Mouse (Mus musculus) brown adipose tissue, adult 24 weeks (tissue): ENCODE results near the gene Mpdu1. TPM values are rescaled to one million over a fixed set of nuclear protein-coding genes. Genes with fewer than 3 reads are reported as not detected.

ENCODE experiments used
- H3K27ac ChIP-seq: fragments of 200-500 bp; replicated peaks from 2 replicates; pipeline ENCODE4 v1.5.1; 2012; ENCODE audit warnings: low read depth, mild to moderate bottlenecking, low read length
- H3K4me1 ChIP-seq: fragments of 200-500 bp; 2 replicates; pipeline ENCODE4 v1.6.1; 2012; ENCODE audit warnings: low read length, mixed read lengths; ENCODE audit not compliant: control insufficient read depth, insufficient read depth, insufficient read length
- H3K4me3 ChIP-seq: fragments of 200-500 bp; 2 replicates; pipeline ENCODE4 v1.5.1; 2012; ENCODE audit warnings: low read depth, mild to moderate bottlenecking, low read length, moderate library complexity; ENCODE audit not compliant: insufficient read depth
- polyA plus RNA-seq: library from polyadenylated mRNA; stranded (reverse); fragments of >200 nt; gene quantifications from 2 replicates; pipeline ENCODE4 v1.2.4, GENCODE M21; 2012; ENCODE audit not compliant: missing spikeins, insufficient read depth, insufficient read length

The Mpdu1 gene
- polyA plus RNA-seq, 1 experiment = 102 TPM

GRCm38 (mm10) chr11:69682209-69682839 lies 19.9 kb upstream of the Mpdu1 start:
- peaks cover 8% of the 10 kb centered on the region for H3K4me1 ChIP-seq
- peak overlapping the region; percentile 64 for H3K27ac ChIP-seq

GRCm38 (mm10) chr11:69681314-69682208 lies 19.1 kb upstream of the Mpdu1 start, which contains the start of gene Senp3:
Gene Senp3 (minus strand): TSS chr11:69682084.
- H3K4me3 ChIP-seq = peak within 1 kb of the TSS; percentile 77
- peak within 1 kb of the TSS; percentile 64 for H3K27ac ChIP-seq
- peaks cover 8% of the 10 kb centered on the region for H3K4me1 ChIP-seq

More at GRCm38 (mm10) chr11:69682209-69682839, 19.9 kb upstream of the Mpdu1 start:
- peak overlapping the region; percentile 52 for H3K4me3 ChIP-seq

- H3K4me3 ChIP-seq = peak overlapping the region; percentile 77; the same call in 1 of the 2 replicates
- peaks cover 5% of the 10 kb centered on the region for H3K4me1 ChIP-seq
- no peak overlapping the region for H3K27ac ChIP-seq
These were observed 17.9 kb upstream of the Mpdu1 start for GRCm38 (mm10) chr11:69680136-69680855.

GRCm38 (mm10) chr11:69679144-69679543 lies 16.7 kb upstream of the Mpdu1 start:
- no peaks in the 10 kb centered on the region; the same call in 1 of the 2 replicates for H3K4me1 ChIP-seq
- H3K27ac ChIP-seq = no peak overlapping the region
- H3K4me3 ChIP-seq = no peak overlapping the region

- H3K27ac ChIP-seq = peak within 1 kb of the TSS; percentile 94
- peak within 1 kb of the TSS; percentile 95 for H3K4me3 ChIP-seq
- no peaks in the 10 kb centered on the region for H3K4me1 ChIP-seq
These were observed 9.8 kb upstream of the Mpdu1 start, which contains the start of gene Eif4a1 for GRCm38 (mm10) chr11:69672211-69672706. Gene Eif4a1 (minus strand): TSS chr11:69672423.

GRCm38 (mm10) chr11:69671726-69672124 lies 9.3 kb upstream of the Mpdu1 start:
- H3K27ac ChIP-seq = peak overlapping the region; percentile 94
- H3K4me3 ChIP-seq = peak overlapping the region; percentile 95
- no peaks in the 10 kb centered on the region for H3K4me1 ChIP-seq

GRCm38 (mm10) chr11:69670786-69671725 lies 8.6 kb upstream of the Mpdu1 start:
- peak overlapping the region; percentile 94 for H3K27ac ChIP-seq
- peak overlapping the region; percentile 95 for H3K4me3 ChIP-seq
- no peaks in the 10 kb centered on the region for H3K4me1 ChIP-seq

GRCm38 (mm10) chr11:69666665-69667005 lies 4.2 kb upstream of the Mpdu1 start:
- Histone ChIP-seq H3K4me1 (peaks cover 10% of the 10 kb centered on the region), H3K4me3 (no peak overlapping the region), H3K27ac (no peak overlapping the region)

- Histone ChIP-seq H3K4me3 (peak within 1 kb of the TSS; percentile 38), H3K27ac (peak within 1 kb of the TSS; percentile 85)
These were observed 3.7 kb upstream of the Mpdu1 start, which contains the start of gene Cd68 for GRCm38 (mm10) chr11:69665961-69666664. Gene Cd68 (minus strand): TSS chr11:69666153.

GRCm38 (mm10) chr11:69665457-69665960 lies 3.1 kb upstream of the Mpdu1 start:
- H3K27ac ChIP-seq = peak overlapping the region; percentile 85

More at GRCm38 (mm10) chr11:69665961-69666664, 3.7 kb upstream of the Mpdu1 start, which contains the start of gene Cd68:
- peaks cover 10% of the 10 kb centered on the region for H3K4me1 ChIP-seq

GRCm38 (mm10) chr11:69664841-69665240 lies 2.4 kb upstream of the Mpdu1 start:
- Histone ChIP-seq H3K4me3 (peak overlapping the region; percentile 38), H3K27ac (peak overlapping the region; percentile 85), H3K4me1 (peaks cover 10% of the 10 kb centered on the region)

More at GRCm38 (mm10) chr11:69665457-69665960, 3.1 kb upstream of the Mpdu1 start:
- H3K4me3 ChIP-seq = peak overlapping the region; percentile 38
- H3K4me1 ChIP-seq = peaks cover 10% of the 10 kb centered on the region

- H3K27ac ChIP-seq = peak overlapping the region; percentile 85
- no peak overlapping the region for H3K4me3 ChIP-seq
- H3K4me1 ChIP-seq = peaks cover 10% of the 10 kb centered on the region
These were observed 1.4 kb upstream of the Mpdu1 start for GRCm38 (mm10) chr11:69663795-69664194.

- Histone ChIP-seq H3K4me3 (peak overlapping the region; percentile 45), H3K4me1 (peaks cover 10% of the 10 kb centered on the region), H3K27ac (peak overlapping the region; percentile 85)
These were observed 677 bp upstream of the Mpdu1 start for GRCm38 (mm10) chr11:69662967-69663671.
